Mouse (Mus musculus) heart, embryonic 14.5 days (tissue): ENCODE data around the gene Sel1l2. TPM values are rescaled to one million over a fixed set of nuclear protein-coding genes. Genes with fewer than 3 reads are reported as not detected.
"Not testable (repeated sequence)": the region's sequence is repeated elsewhere in the genome, so short reads cannot be mapped to it uniquely, and the experiment has no call there.

Experiments used
- ATAC-seq: fragments of 200-750 bp; cut with Nextera tagmentation; 2 replicates; pipeline ENCODE4 v1.8.0; 2017; ENCODE audit warnings: low read depth, moderate TSS enrichment; ENCODE audit not compliant: insufficient number of reproducible peaks, insufficient read depth, low FRiP score
- H3K27ac ChIP-seq, 2 experiments: fragments of 200-500 bp in 1 of 2; fragments of 300-500 bp in 1 of 2; sonication (generic) in 1 of 2; replicated peaks in 1 of 2; 2 replicates each; pipeline ENCODE4 v1.5.1; 2012 to 2014; ENCODE audit warnings: low read depth in 2 of 2, low read length in 2 of 2, control low read depth in 1 of 2, mild to moderate bottlenecking in 1 of 2, mixed read lengths in 1 of 2; ENCODE audit not compliant: control insufficient read depth in 1 of 2, insufficient read depth in 1 of 2
- H3K27me3 ChIP-seq: fragments of 300-500 bp; sonication (generic); 2 replicates; pipeline ENCODE4 v1.6.1; 2014; ENCODE audit warnings: mild to moderate bottlenecking, low read length, control low read depth; ENCODE audit not compliant: control insufficient read depth, insufficient read depth
- H3K36me3 ChIP-seq: fragments of 300-500 bp; sonication (generic); 2 replicates; pipeline ENCODE4 v1.6.1; 2014; ENCODE audit warnings: mild to moderate bottlenecking, control low read depth, low read length, mixed read lengths; ENCODE audit not compliant: control insufficient read depth, insufficient read depth
- H3K4me1 ChIP-seq, 2 experiments: fragments of 200-500 bp in 1 of 2; fragments of 300-500 bp in 1 of 2; sonication (generic) in 1 of 2; 2 replicates each; pipeline ENCODE4 v1.6.1; 2012 to 2014; ENCODE audit warnings: low read length in 2 of 2, control low read depth in 1 of 2, mixed read lengths in 1 of 2; ENCODE audit not compliant: control insufficient read depth in 2 of 2, insufficient read depth in 2 of 2
- H3K4me2 ChIP-seq: fragments of 300-500 bp; sonication (generic); 2 replicates; pipeline ENCODE4 v1.6.1; 2014; ENCODE audit warnings: mild to moderate bottlenecking, low read length
- H3K4me3 ChIP-seq, 2 experiments: fragments of 200-500 bp in 1 of 2; fragments of 300-500 bp in 1 of 2; sonication (generic) in 1 of 2; 2 replicates each; pipeline ENCODE4 v1.5.1; 2012 to 2014; ENCODE audit warnings: low read length in 2 of 2, mild to moderate bottlenecking in 2 of 2, control low read depth in 1 of 2, low read depth in 1 of 2, moderate library complexity in 1 of 2; ENCODE audit not compliant: control insufficient read depth in 1 of 2, insufficient read depth in 1 of 2
- H3K9ac ChIP-seq: fragments of 300-500 bp; sonication (generic); 2 replicates; pipeline ENCODE4 v1.6.1; 2014; ENCODE audit warnings: mild to moderate bottlenecking, low read length
- H3K9me3 ChIP-seq: fragments of 300-500 bp; sonication (generic); 2 replicates; pipeline ENCODE4 v1.6.1; 2016; ENCODE audit warnings: low read length, control low read depth; ENCODE audit not compliant: control insufficient read depth
- WGBS: fragments of 180-500 bp; shearing (Covaris S2); extraction: QIAGEN DNeasy Blood & Tissue Kit; methylation state at CpG from one replicate; pipeline ENCODE4 v1.1.7; 2014; 5-methylcytosine and 5-hydroxymethylcytosine counted together
- polyA plus RNA-seq: library from polyadenylated mRNA; unstranded; fragments of >200 nt; fragmentation: Nextera tagmentation; extraction: Ambion mirVana; gene quantifications from 2 replicates; pipeline ENCODE4 v1.2.1, GENCODE M21; 2014

Sel1l2 gene
- polyA plus RNA-seq, 1 experiment from 2014 or later, result not detected

DNA sequence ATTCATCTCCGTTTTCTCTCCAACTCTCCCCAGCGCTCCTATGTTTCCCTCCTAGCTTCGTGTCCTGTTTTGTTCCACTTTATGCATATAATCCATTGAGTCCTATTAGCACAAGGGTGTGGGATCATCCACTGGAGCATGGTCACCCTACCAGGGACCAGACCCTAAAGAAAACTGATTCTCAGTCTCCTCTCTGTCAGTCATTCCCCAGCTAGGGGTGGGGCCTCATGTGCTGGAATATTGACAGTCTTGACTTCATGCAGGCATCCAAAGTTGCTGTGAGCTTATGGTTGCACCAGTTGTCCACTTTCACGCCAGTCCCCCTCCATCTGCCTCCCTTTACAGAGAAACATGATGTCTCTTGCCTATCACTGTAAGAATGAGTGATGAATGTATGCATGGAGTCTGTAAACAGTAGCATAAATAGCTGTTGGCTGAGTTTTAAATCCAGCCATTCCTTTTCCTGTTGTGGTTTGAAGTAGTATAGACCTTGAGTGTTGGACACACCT lies 174.9 kb downstream of the Sel1l2 start:
- H3K4me2 ChIP-seq, result no peak overlapping the region
- ATAC-seq, result no peak
- WGBS, result 93% methylated on average over 4 of the region's 4 CpGs
- no peaks in the 10 kb centered on the region for H3K36me3 ChIP-seq
- H3K27ac ChIP-seq, result no peak overlapping the region
- no peaks in the 10 kb centered on the region for H3K27me3 ChIP-seq
- H3K9ac ChIP-seq, result no peak overlapping the region
- H3K9me3 ChIP-seq, result no peaks in the 10 kb centered on the region
- H3K4me3 ChIP-seq, result no peak overlapping the region
- H3K4me1 ChIP-seq, result peaks cover 6% of the 10 kb centered on the region in 2 experiments; a peak in 2 of 4 replicates

GRCm38 (mm10) chr2:140203756-140204155 lies 185.8 kb downstream of the Sel1l2 start:
- Histone ChIP-seq H3K27ac (no peak overlapping the region), H3K27me3 (no peaks in the 10 kb centered on the region), H3K4me2 (no peak overlapping the region), H3K9ac (no peak overlapping the region), H3K4me1 (no peaks in the 10 kb centered on the region), H3K4me3 (no peak overlapping the region), H3K9me3 (no peaks in the 10 kb centered on the region), H3K36me3 (peaks cover 45% of the 10 kb centered on the region)
- ATAC-seq, result no peak
- 88% methylated on average over 7 of the region's 7 CpGs for WGBS

DNA sequence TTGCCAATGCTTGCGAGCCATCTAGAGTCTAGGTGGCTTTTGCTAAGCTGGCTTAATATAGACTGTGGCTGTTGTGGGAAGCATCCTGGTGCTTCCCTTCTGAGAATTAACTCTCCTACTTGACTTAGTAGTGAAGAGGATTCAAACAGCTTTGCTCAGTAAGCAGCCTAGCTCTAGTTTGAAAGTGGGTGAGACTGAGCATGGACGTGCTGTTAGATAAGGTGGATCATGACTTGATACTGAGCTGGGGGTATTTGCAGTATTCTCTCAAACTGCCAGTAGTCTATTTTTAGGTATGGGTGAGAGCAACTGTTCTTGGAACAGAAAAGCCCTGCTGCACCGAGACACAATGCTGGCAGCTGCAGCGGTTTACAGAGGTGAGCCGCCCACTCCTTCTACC lies 186.9 kb downstream of the Sel1l2 start:
- H3K4me3 ChIP-seq, result peak overlapping the region in 1 of 2 experiments; percentile 9; a peak in 2 of 4 replicates
- peak overlapping the region; percentile 76 to 78 for H3K27ac ChIP-seq
- ATAC-seq, result peak; percentile 71
- no peaks in the 10 kb centered on the region for H3K27me3 ChIP-seq
- WGBS, result 25% methylated on average over 5 of the region's 5 CpGs
- H3K36me3 ChIP-seq, result peaks cover 52% of the 10 kb centered on the region
- H3K9me3 ChIP-seq, result no peaks in the 10 kb centered on the region
- no peak overlapping the region for H3K9ac ChIP-seq
- H3K4me2 ChIP-seq, result peak overlapping the region; percentile 50
- H3K4me1 ChIP-seq, result no peaks in the 10 kb centered on the region

DNA sequence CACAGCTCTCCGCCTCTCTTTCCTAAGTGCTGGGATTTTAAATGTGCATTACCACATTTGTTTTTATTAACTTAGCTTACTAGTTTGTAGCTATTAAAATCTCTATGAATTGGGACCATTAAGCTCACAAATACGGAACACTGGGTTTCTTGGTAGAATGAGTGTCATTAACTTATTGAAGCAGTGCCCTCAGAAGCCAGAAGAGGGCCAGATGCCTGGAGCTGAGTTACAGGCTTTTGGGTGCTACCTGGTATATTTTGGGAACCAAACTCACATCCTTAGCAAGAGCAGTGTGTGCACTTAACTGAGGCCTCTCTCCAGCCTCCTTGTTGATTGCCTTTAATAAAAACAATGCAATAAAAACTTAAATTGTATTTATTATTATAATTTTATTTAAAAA lies 188.8 kb downstream of the Sel1l2 start:
- ATAC-seq, result no peak
- no peaks in the 10 kb centered on the region for H3K4me1 ChIP-seq
- no peak overlapping the region for H3K27ac ChIP-seq
- H3K27me3 ChIP-seq, result no peaks in the 10 kb centered on the region
- peaks cover 58% of the 10 kb centered on the region for H3K36me3 ChIP-seq
- H3K4me2 ChIP-seq, result no peak overlapping the region
- WGBS, result 81% methylated on average over 2 of the region's 2 CpGs
- H3K4me3 ChIP-seq, result no peak overlapping the region
- no peaks in the 10 kb centered on the region for H3K9me3 ChIP-seq
- no peak overlapping the region for H3K9ac ChIP-seq

DNA sequence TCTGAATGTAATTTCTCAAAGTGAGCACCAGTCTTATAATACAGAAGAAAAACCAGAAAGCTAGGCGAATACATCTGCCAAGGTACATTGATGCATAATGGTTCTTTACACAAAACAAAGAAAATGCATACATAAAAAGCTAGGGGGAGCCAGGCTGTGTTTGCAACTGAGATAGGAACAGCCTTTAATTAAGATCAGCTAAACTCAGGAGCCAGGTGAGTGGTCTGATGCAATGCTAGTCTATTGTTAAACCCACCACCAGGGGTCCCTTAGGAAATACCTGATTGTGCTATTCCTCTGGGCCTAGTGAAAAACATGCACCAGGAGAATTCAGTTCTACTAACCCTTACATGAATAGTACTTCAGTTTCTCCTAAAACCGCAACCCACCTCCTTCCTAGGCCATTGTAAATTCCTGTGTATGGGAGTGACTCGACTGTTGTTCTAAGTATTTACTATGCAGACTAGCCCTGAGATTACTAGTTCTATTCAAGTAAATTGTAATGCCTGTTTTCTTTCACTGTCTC lies 203.8 kb downstream of the Sel1l2 start:
- H3K9me3 ChIP-seq, H3K9ac ChIP-seq, H3K4me2 ChIP-seq, H3K4me3 ChIP-seq, H3K27ac ChIP-seq, H3K4me1 ChIP-seq, H3K27me3 ChIP-seq, ATAC-seq: not testable (repeated sequence)
- 91% methylated on average over 3 of the region's 3 CpGs for WGBS
- H3K36me3 ChIP-seq, result peaks cover 65% of the 10 kb centered on the region

Other genes with a start within 250 kb of the Sel1l2 start
- not detected in 2 replicates for gene Gm17374, start 237.7 kb downstream of the Sel1l2 start, polyA plus RNA-seq
- gene Esf1, start 219.1 kb downstream of the Sel1l2 start, polyA plus RNA-seq, result 14.7 and 15.6 TPM in 2 replicates
- gene Ndufaf5, start 219.1 kb downstream of the Sel1l2 start, polyA plus RNA-seq, result 36.1 and 39.0 TPM in 2 replicates
- gene Macrod2, start 5.6 kb upstream of the Sel1l2 start, polyA plus RNA-seq, result 19.8 and 21.3 TPM in 2 replicates